Mouse (Mus musculus): ENCODE data around the gene S100pbp.

GRCm38 (mm10) chr4:129130149-129130548 lies 59.4 kb downstream of the S100pbp start:
- TF ChIP-seq CTCF (IDR thresholded peaks at IDR 0.05; ENCODE audit: low read depth) (peak; percentile 85), EP300 (optimal IDR thresholded peaks at IDR 0.05) (no peak)
